Comparison of ENCODE assay signal across 8 mouse cellular contexts in genomic region chr10:57794491-57795461, GRCm38 (mm10). TPM values are rescaled to one million over a fixed set of nuclear protein-coding genes. Genes with fewer than 3 reads are reported as not detected.
A peak's percentile ranks its signal among the peaks of the same experiment; 100 is the strongest.
DNase-seq lines count a peak whose midpoint lies in the region; ATAC-seq and TF ChIP-seq lines count a peak whose summit lies in the region.

No protein-coding gene starts in this region.

- no peaks in the 10 kb centered on the region for H3K9me3 ChIP-seq in embryonic facial prominence, embryonic 15.5 days (replicated peaks)
- H3K9me3 ChIP-seq in heart, embryonic 11.5 days (replicated peaks; ENCODE audit: control insufficient read depth, low read length), result no peaks in the 10 kb centered on the region
- H3K9me3 ChIP-seq in liver, embryonic 14.5 days (ENCODE audit: control insufficient read depth, low read length), result no peaks in the 10 kb centered on the region
- H3K9me3 ChIP-seq in stomach, embryonic 15.5 days, result no peaks in the 10 kb centered on the region

- H3K9ac ChIP-seq in embryonic facial prominence, embryonic 15.5 days, result peak overlapping the region; percentile 55
- peak overlapping the region; percentile 87 for H3K9ac ChIP-seq in heart, embryonic 11.5 days (ENCODE audit: low read depth, low read length)
- peak overlapping the region; percentile 73 for H3K9ac ChIP-seq in liver, embryonic 14.5 days (replicated peaks)
- H3K9ac ChIP-seq in stomach, embryonic 15.5 days, result peak overlapping the region; percentile 54

- no peak for TF ChIP-seq EP300 in liver, embryonic 14.5 days (IDR thresholded peaks at IDR 0.05; ENCODE audit: low read depth)

- H3K36me3 ChIP-seq in embryonic facial prominence, embryonic 15.5 days, result no peaks in the 10 kb centered on the region
- H3K36me3 ChIP-seq in heart, embryonic 11.5 days (ENCODE audit: control insufficient read depth, insufficient read depth, low read length), result no peaks in the 10 kb centered on the region
- no peaks in the 10 kb centered on the region for H3K36me3 ChIP-seq in liver, embryonic 14.5 days (replicated peaks; ENCODE audit: control insufficient read depth, insufficient read depth, low read depth)
- H3K36me3 ChIP-seq in stomach, embryonic 15.5 days, result no peaks in the 10 kb centered on the region

- H3K27ac ChIP-seq in embryonic facial prominence, embryonic 15.5 days (replicated peaks), result peak overlapping the region; percentile 63; the same call in 1 of the 2 replicates
- H3K27ac ChIP-seq in heart, embryonic 11.5 days (ENCODE audit: low read depth, low read length), result peak overlapping the region; percentile 46; the same call in 1 of the 2 replicates
- H3K27ac ChIP-seq in liver, embryonic 14.5 days, result peak overlapping the region; percentile 9
- peak overlapping the region; percentile 58 for H3K27ac ChIP-seq in stomach, embryonic 15.5 days

- DNase-seq in urinary bladder, adult 18-20 months (ENCODE audit: low spot score in 2 of 2), result peak; percentile 31 to 62
- no peak for DNase-seq in urinary bladder, postnatal 10 days (ENCODE audit: low spot score)
- peak; percentile 78 for DNase-seq in kidney, adult 9 months
- DNase-seq in liver, embryonic 14.5 days (ENCODE audit: low read depth in 3 of 3, low spot score in 3 of 3), result peak in 1 of 3 experiments; percentile 17
- DNase-seq in naive thymus-derived CD4-positive, alpha-beta T cell, adult 2 months (ENCODE audit: low read depth), result peak; percentile 67

- peaks cover 12% of the 10 kb centered on the region for H3K4me1 ChIP-seq in embryonic facial prominence, embryonic 15.5 days
- peaks cover 4% of the 10 kb centered on the region; the same call in 1 of the 2 replicates for H3K4me1 ChIP-seq in heart, embryonic 11.5 days (ENCODE audit: control insufficient read depth, insufficient read depth, low read length)
- peaks cover 12 to 15% of the 10 kb centered on the region in 2 experiments for H3K4me1 ChIP-seq in liver, embryonic 14.5 days (replicated peaks; ENCODE audit: control insufficient read depth in 2 of 2, insufficient read depth in 2 of 2, low read length in 1 of 2)
- no peaks in the 10 kb centered on the region for H3K4me1 ChIP-seq in stomach, embryonic 15.5 days

- TF ChIP-seq CTCF in liver, embryonic 14.5 days (IDR thresholded peaks at IDR 0.05; ENCODE audit: low read depth), result peak; percentile 31; the same call in 1 of the 2 replicates

- H3K27me3 ChIP-seq in embryonic facial prominence, embryonic 15.5 days, result no peaks in the 10 kb centered on the region
- no peaks in the 10 kb centered on the region for H3K27me3 ChIP-seq in heart, embryonic 11.5 days (ENCODE audit: control insufficient read depth, insufficient read depth, low read length)
- H3K27me3 ChIP-seq in liver, embryonic 14.5 days (ENCODE audit: control insufficient read depth, insufficient read depth, low read length), result no peaks in the 10 kb centered on the region
- H3K27me3 ChIP-seq in stomach, embryonic 15.5 days (replicated peaks), result no peaks in the 10 kb centered on the region

- under 1% methylated on average over 44 of the region's 44 CpGs for WGBS in embryonic facial prominence, embryonic 15.5 days
- WGBS in heart, embryonic 11.5 days (ENCODE audit: insufficient replicate concordance), result 1% methylated on average over 44 of the region's 44 CpGs
- WGBS in liver, embryonic 14.5 days (ENCODE audit: insufficient replicate concordance), result 1% methylated on average over 44 of the region's 44 CpGs
- under 1% methylated on average over 43 of the region's 44 CpGs for WGBS in stomach, embryonic 15.5 days

- H3K4me3 ChIP-seq in embryonic facial prominence, embryonic 15.5 days (replicated peaks), result peak overlapping the region; percentile 54
- H3K4me3 ChIP-seq in heart, embryonic 11.5 days (ENCODE audit: low read depth, low read length), result peak overlapping the region; percentile 69
- peak overlapping the region; percentile 69 to 80 for H3K4me3 ChIP-seq in liver, embryonic 14.5 days (ENCODE audit: insufficient read depth in 1 of 2, low read depth in 2 of 2, low read length in 2 of 2)
- peak overlapping the region; percentile 63 for H3K4me3 ChIP-seq in stomach, embryonic 15.5 days (replicated peaks)

- peak overlapping the region; percentile 95 for H3K4me2 ChIP-seq in embryonic facial prominence, embryonic 15.5 days (replicated peaks)
- H3K4me2 ChIP-seq in heart, embryonic 11.5 days, result peak overlapping the region; percentile 90
- H3K4me2 ChIP-seq in liver, embryonic 14.5 days (ENCODE audit: low read depth), result peak overlapping the region; percentile 77
- H3K4me2 ChIP-seq in stomach, embryonic 15.5 days, result peak overlapping the region; percentile 91

- ATAC-seq in embryonic facial prominence, embryonic 15.5 days (ENCODE audit: insufficient number of reproducible peaks, low FRiP score, low TSS enrichment, low read depth), result peak; percentile 81
- peak; percentile 80 for ATAC-seq in heart, embryonic 11.5 days (replicated peaks; ENCODE audit: insufficient number of reproducible peaks, low FRiP score, low TSS enrichment)
- ATAC-seq in liver, embryonic 14.5 days (ENCODE audit: insufficient read depth), result peak; percentile 77
- peak; percentile 76 for ATAC-seq in stomach, embryonic 15.5 days (ENCODE audit: insufficient read depth, low FRiP score, low read depth)

RNA-seq across cellular contexts. Expression of gene Smpdl3a, which starts 0.6 kb away (rescaled TPM):
- polyA plus RNA-seq in embryonic facial prominence, embryonic 15.5 days (2015; fragmentation: Nextera tagmentation; extraction: Ambion mirVana), result 22.0 and 22.4 TPM in 2 replicates
- polyA plus RNA-seq in heart, embryonic 11.5 days (2014; fragmentation: Nextera tagmentation; extraction: Ambion mirVana), result 18.5 and 19.4 TPM in 2 replicates
- 9.1 and 12.0 TPM in 2 replicates for polyA plus RNA-seq in liver, embryonic 14.5 days (2012; rRNA removed)
- polyA plus RNA-seq in liver, embryonic 14.5 days (2014; fragmentation: Nextera tagmentation; extraction: Ambion mirVana), result 21.8 and 24.9 TPM in 2 replicates
- polyA plus RNA-seq in stomach, embryonic 15.5 days (2015; fragmentation: Nextera tagmentation; extraction: Ambion mirVana), result 37.0 and 42.2 TPM in 2 replicates

RNA-seq across cellular contexts. Expression of gene Fabp7, which starts 10.1 kb away (rescaled TPM):
- 23.2 and 43.7 TPM in 2 replicates for polyA plus RNA-seq in embryonic facial prominence, embryonic 15.5 days (2015; fragmentation: Nextera tagmentation; extraction: Ambion mirVana)
- 2.4 and 3.9 TPM in 2 replicates for polyA plus RNA-seq in heart, embryonic 11.5 days (2014; fragmentation: Nextera tagmentation; extraction: Ambion mirVana)
- 0.70 and 1.5 TPM in 2 replicates for polyA plus RNA-seq in liver, embryonic 14.5 days (2012; rRNA removed)
- polyA plus RNA-seq in liver, embryonic 14.5 days (2014; fragmentation: Nextera tagmentation; extraction: Ambion mirVana), result 1.6 and 2.0 TPM in 2 replicates
- 60.9 and 66.4 TPM in 2 replicates for polyA plus RNA-seq in stomach, embryonic 15.5 days (2015; fragmentation: Nextera tagmentation; extraction: Ambion mirVana)

Comparison
In these comparisons a context has a peak if more than half of its experiments do, and no peak if none do; other contexts are left out.
1. H3K27ac ChIP-seq: peak in every context shown above with its lines; median percentile 63 in embryonic facial prominence, embryonic 15.5 days; 58 in stomach, embryonic 15.5 days; 46 in heart, embryonic 11.5 days; 9 in liver, embryonic 14.5 days.